Mouse (Mus musculus): Measurements from ENCODE around the gene Galnt10. TPM values are rescaled to one million over a fixed set of nuclear protein-coding genes. Genes with fewer than 3 reads are reported as not detected.

The Galnt10 gene
- total RNA-seq, 2 experiments from 2014 or later = 44.5 to 46.2 TPM

- no peak for DNase-seq (ENCODE audit: low spot score in 2 of 2)
These were observed 41.6 kb downstream of the Galnt10 start for GRCm38 (mm10) chr11:57686797-57687196.

GRCm38 (mm10) chr11:57687258-57687657, 42.0 kb downstream of the Galnt10 start:
- no peak for DNase-seq (ENCODE audit: low spot score in 2 of 2)

GRCm38 (mm10) chr11:57688179-57688929, 43.1 kb downstream of the Galnt10 start:
- no peak for DNase-seq (ENCODE audit: low spot score in 2 of 2)

- DNase-seq (ENCODE audit: low spot score in 2 of 2) = no peak
These were observed 44.6 kb downstream of the Galnt10 start for GRCm38 (mm10) chr11:57689811-57690210.

GRCm38 (mm10) chr11:57690836-57691235, 45.6 kb downstream of the Galnt10 start:
- no peak for DNase-seq (ENCODE audit: low spot score in 2 of 2)

- no peak for DNase-seq (ENCODE audit: low spot score in 2 of 2)
These were observed 46.7 kb downstream of the Galnt10 start for GRCm38 (mm10) chr11:57691939-57692338.

- no peak for DNase-seq (ENCODE audit: low spot score in 2 of 2)
These were observed 47.5 kb downstream of the Galnt10 start for GRCm38 (mm10) chr11:57692726-57693125.

- DNase-seq (ENCODE audit: low spot score in 2 of 2) = no peak
These were observed 49.2 kb downstream of the Galnt10 start for GRCm38 (mm10) chr11:57694486-57694885.

- no peak for DNase-seq (ENCODE audit: low spot score in 2 of 2)
These were observed 51.0 kb downstream of the Galnt10 start for GRCm38 (mm10) chr11:57696207-57696676.

GRCm38 (mm10) chr11:57696807-57697251, 51.6 kb downstream of the Galnt10 start:
- no peak for DNase-seq (ENCODE audit: low spot score in 2 of 2)

- DNase-seq (ENCODE audit: low spot score in 2 of 2) = no peak
These were observed 54.9 kb downstream of the Galnt10 start for GRCm38 (mm10) chr11:57700114-57700513.

GRCm38 (mm10) chr11:57701193-57701925, 56.1 kb downstream of the Galnt10 start:
- no peak for DNase-seq (ENCODE audit: low spot score in 2 of 2)

GRCm38 (mm10) chr11:57701956-57702355, 56.7 kb downstream of the Galnt10 start:
- no peak for DNase-seq (ENCODE audit: low spot score in 2 of 2)

- DNase-seq (ENCODE audit: low spot score in 2 of 2) = no peak
These were observed 61.4 kb downstream of the Galnt10 start for GRCm38 (mm10) chr11:57706620-57707019.

GRCm38 (mm10) chr11:57707114-57707798, 62.0 kb downstream of the Galnt10 start:
- no peak for DNase-seq (ENCODE audit: low spot score in 2 of 2)

- DNase-seq (ENCODE audit: low spot score in 2 of 2) = no peak
These were observed 63.2 kb downstream of the Galnt10 start for GRCm38 (mm10) chr11:57708174-57709154.

GRCm38 (mm10) chr11:57713960-57714359, 68.7 kb downstream of the Galnt10 start:
- no peak for DNase-seq (ENCODE audit: low spot score in 2 of 2)

- DNase-seq (ENCODE audit: low spot score in 2 of 2) = no peak
These were observed 71.5 kb downstream of the Galnt10 start for GRCm38 (mm10) chr11:57716721-57717120.

- no peak for DNase-seq (ENCODE audit: low spot score in 2 of 2)
These were observed 72.2 kb downstream of the Galnt10 start for GRCm38 (mm10) chr11:57717432-57717831.

GRCm38 (mm10) chr11:57718081-57718480, 72.8 kb downstream of the Galnt10 start:
- no peak for DNase-seq (ENCODE audit: low spot score in 2 of 2)
